Comparison of ENCODE assay signal across 9 mouse cellular contexts in genomic region chr13:74769871-74770270, GRCm38 (mm10). TPM values are rescaled to one million over a fixed set of nuclear protein-coding genes. Genes with fewer than 3 reads are reported as not detected.
A peak's percentile ranks its signal among the peaks of the same experiment; 100 is the strongest.
DNase-seq lines count a peak whose midpoint lies in the region; ATAC-seq lines count a peak whose summit lies in the region.
"Had no signal": no experiment of that assay in that cellular context is flagged by ENCODE, and none has a peak within 500 bp of the region (broad histone marks: within the 10 kb centered on the region; RNA-seq: fewer than 3 reads in every experiment).

No protein-coding gene starts in this region.

- H3K36me3 ChIP-seq in forebrain, embryonic 13.5 days (ENCODE audit: poor library complexity, severe bottlenecking): no peaks in the 10 kb centered on the region
- no peaks in the 10 kb centered on the region for H3K36me3 ChIP-seq in midbrain, embryonic 11.5 days (ENCODE audit: control insufficient read depth, insufficient read depth, low read length)

- H3K4me3 ChIP-seq in forebrain, embryonic 13.5 days: peak overlapping the region; percentile 43
- peak overlapping the region; percentile 40 for H3K4me3 ChIP-seq in midbrain, embryonic 11.5 days (ENCODE audit: low read depth, low read length)

- H3K4me1 ChIP-seq in forebrain, embryonic 13.5 days: no peaks in the 10 kb centered on the region
- H3K4me1 ChIP-seq in midbrain, embryonic 11.5 days (ENCODE audit: control insufficient read depth, insufficient read depth, low read length): no peaks in the 10 kb centered on the region

- 0 out of 2 replicates have a peak overlapping the region, but pooled peaks have one; percentile 48 for H3K9ac ChIP-seq in forebrain, embryonic 13.5 days
- peak overlapping the region; percentile 59; the same call in 1 of the 2 replicates for H3K9ac ChIP-seq in midbrain, embryonic 11.5 days (ENCODE audit: low read length)

- no peaks in the 10 kb centered on the region for H3K9me3 ChIP-seq in forebrain, embryonic 13.5 days (replicated peaks)
- H3K9me3 ChIP-seq in midbrain, embryonic 11.5 days (ENCODE audit: control insufficient read depth, low read length): no peaks in the 10 kb centered on the region

- no peak overlapping the region for H3K27ac ChIP-seq in forebrain, embryonic 13.5 days
- no peak overlapping the region for H3K27ac ChIP-seq in midbrain, embryonic 11.5 days (ENCODE audit: low read depth, low read length)

- WGBS in forebrain, embryonic 13.5 days: 11% methylated on average over 7 of the region's 8 CpGs
- WGBS in midbrain, embryonic 11.5 days: 19% methylated on average over 7 of the region's 8 CpGs

- no peak for ATAC-seq in forebrain, embryonic 13.5 days
- peak; percentile 58 for ATAC-seq in midbrain, embryonic 11.5 days (ENCODE audit: low FRiP score)

- no peaks in the 10 kb centered on the region for H3K27me3 ChIP-seq in forebrain, embryonic 13.5 days
- no peaks in the 10 kb centered on the region for H3K27me3 ChIP-seq in midbrain, embryonic 11.5 days (ENCODE audit: control insufficient read depth, insufficient read depth, low read length)
- H3K27me3 ChIP-seq: Patski had no signal

- peak overlapping the region; percentile 65 for H3K4me2 ChIP-seq in forebrain, embryonic 13.5 days
- peak overlapping the region; percentile 64 for H3K4me2 ChIP-seq in midbrain, embryonic 11.5 days

- DNase-seq in gastrocnemius, adult 18-20 months (ENCODE audit: low spot score): peak; percentile 22
- no peak for DNase-seq in gastrocnemius, postnatal 4 days (ENCODE audit: low spot score in 2 of 2)
- peak; percentile 66 for DNase-seq in T-cell, adult 2 months (ENCODE audit: low spot score)
- DNase-seq in kidney, postnatal 14 days: peak; percentile 1
- DNase-seq in midbrain, embryonic 11.5 days (ENCODE audit: low spot score, missing footprints): no peak
- DNase-seq in frontal cortex, postnatal 36 days (ENCODE audit: low spot score in 2 of 2): no peak
- DNase-seq in Muller cell, postnatal 12 days (ENCODE audit: inconsistent ontology term): no peak

RNA-seq across cellular contexts. Expression of gene Cast, which starts 38.7 kb away (rescaled TPM):
- 100 to 1,000 TPM; 107 to 108 TPM for total RNA-seq in gastrocnemius, adult 18-20 months (2021)
- 100 to 1,000 TPM in 1 of 2 experiments, 10 to 100 TPM in 1; 85.8 to 101 TPM for total RNA-seq in gastrocnemius, postnatal 4 days (2021)
- 5.3 and 6.3 TPM in 2 replicates for polyA plus RNA-seq in forebrain, embryonic 13.5 days (2015; fragmentation: Nextera tagmentation; extraction: Ambion mirVana)
- 16.5 and 18.3 TPM in 2 replicates for polyA plus RNA-seq in midbrain, embryonic 11.5 days (2014; fragmentation: Nextera tagmentation; extraction: Ambion mirVana)

Comparison
In these comparisons a context has a peak if more than half of its experiments do, and no peak if none do; other contexts are left out.
1. DNase-seq: peak in gastrocnemius, adult 18-20 months (single experiment), T-cell, adult 2 months (single experiment) and kidney, postnatal 14 days (single experiment); none in gastrocnemius, postnatal 4 days (0 of 2), midbrain, embryonic 11.5 days (single experiment), frontal cortex, postnatal 36 days (0 of 2) and Muller cell, postnatal 12 days (single experiment).